29 mouse cellular contexts compared by ENCODE assay signal in genomic region chr6:55311962-55312361, GRCm38 (mm10). TPM values are rescaled to one million over a fixed set of nuclear protein-coding genes. Genes with fewer than 3 reads are reported as not detected.
DNase-seq lines count a peak whose midpoint lies in the region; ATAC-seq lines count a peak whose summit lies in the region.
"Had no signal": no experiment of that assay in that cellular context is flagged by ENCODE, and none has a peak within 500 bp of the region (broad histone marks: within the 10 kb centered on the region; RNA-seq: fewer than 3 reads in every experiment).

No protein-coding gene starts in this region.

- H3K36me3 ChIP-seq in hindbrain, embryonic 10.5 days = peaks cover 15% of the 10 kb centered on the region
- peaks cover 21% of the 10 kb centered on the region for H3K36me3 ChIP-seq in hindbrain, embryonic 13.5 days
- H3K36me3 ChIP-seq: hindbrain, embryonic 15.5 days; liver, embryonic 13.5 days had no signal

- 52% methylated on average over 5 of the region's 5 CpGs for WGBS in hindbrain, embryonic 10.5 days
- WGBS in hindbrain, embryonic 13.5 days = 66% methylated on average over 5 of the region's 5 CpGs

- intact Hi-C loops in left cerebral cortex, postnatal 10 days (cut with DNase I) = no loop called here

- H3K27ac ChIP-seq in hindbrain, embryonic 10.5 days = no peak overlapping the region
- no peak overlapping the region for H3K27ac ChIP-seq in hindbrain, embryonic 13.5 days
- H3K27ac ChIP-seq: embryonic facial prominence, embryonic 12.5 days; hindbrain, embryonic 15.5 days; kidney, embryonic 15.5 days; layer of hippocampus, adult 2 months; limb, embryonic 15.5 days; liver, embryonic 13.5 days; macrophage had no signal

- no peak for ATAC-seq in hindbrain, embryonic 13.5 days (ENCODE audit: low FRiP score)
- ATAC-seq in cerebellum, adult (ENCODE audit: insufficient number of reproducible peaks, low FRiP score, low TSS enrichment) = no peak
- ATAC-seq: activated CD4-positive, CD25-positive, alpha-beta regulatory T cell, adult 4 months; forebrain, postnatal 0 days; lung, postnatal 0 days had no signal

- H3K9ac ChIP-seq in hindbrain, embryonic 13.5 days = no peak overlapping the region
- H3K9ac ChIP-seq: embryonic facial prominence, embryonic 12.5 days; forebrain, postnatal 0 days; hindbrain, embryonic 15.5 days; kidney, embryonic 15.5 days; limb, embryonic 15.5 days; liver, embryonic 13.5 days had no signal

- 0 out of 2 replicates have a peak, but pooled peaks cover 4% of the 10 kb centered on the region for H3K27me3 ChIP-seq in hindbrain, embryonic 10.5 days (ENCODE audit: insufficient read depth, poor library complexity, severe bottlenecking)
- H3K27me3 ChIP-seq in hindbrain, embryonic 13.5 days = no peaks in the 10 kb centered on the region
- H3K27me3 ChIP-seq: embryonic facial prominence, embryonic 12.5 days; hindbrain, embryonic 15.5 days; kidney, embryonic 15.5 days; limb, embryonic 15.5 days; liver, embryonic 13.5 days had no signal

- no peak overlapping the region for H3K4me2 ChIP-seq in hindbrain, embryonic 13.5 days
- H3K4me2 ChIP-seq: embryonic facial prominence, embryonic 12.5 days; hindbrain, embryonic 15.5 days; kidney, embryonic 15.5 days; limb, embryonic 15.5 days; liver, embryonic 13.5 days had no signal

- H3K4me1 ChIP-seq in hindbrain, embryonic 10.5 days (replicated peaks) = peaks cover 15% of the 10 kb centered on the region
- no peaks in the 10 kb centered on the region for H3K4me1 ChIP-seq in hindbrain, embryonic 13.5 days (replicated peaks)
- H3K4me1 ChIP-seq: hindbrain, embryonic 15.5 days; kidney, embryonic 15.5 days had no signal

- no peaks in the 10 kb centered on the region for H3K9me3 ChIP-seq in hindbrain, embryonic 10.5 days
- no peaks in the 10 kb centered on the region for H3K9me3 ChIP-seq in hindbrain, embryonic 13.5 days
- H3K9me3 ChIP-seq: embryonic facial prominence, embryonic 12.5 days; hindbrain, embryonic 15.5 days; kidney, embryonic 15.5 days; limb, embryonic 15.5 days; liver, embryonic 13.5 days had no signal

- DNase-seq in hindbrain, embryonic 10.5 days (ENCODE audit: low spot score) = peak; percentile 33
- DNase-seq in NIH3T3 (ENCODE audit: low read depth) = peak; percentile 50
- DNase-seq in embryo, embryonic 9.5 days (ENCODE audit: extremely low spot score) = peak; percentile 61
- peak; percentile 50 for DNase-seq in mesoderm, embryonic 11.5 days (ENCODE audit: low read depth, low spot score)
- DNase-seq in left cerebral cortex, postnatal 10 days (ENCODE audit: extremely low spot score in 1 of 2, low spot score in 2 of 2) = no peak
- DNase-seq: adrenal gland, adult 2 months; adrenal gland, postnatal 36 days; cerebellum, postnatal 36 days; forebrain, postnatal 0 days; heart, postnatal 14 days; kidney, adult 18-20 months; kidney, postnatal 36 days; left cerebral cortex, postnatal 4 days; liver, embryonic 13.5 days; lung, adult 18-20 months; midbrain, embryonic 14.5 days; right cerebral cortex, adult 18-20 months; spleen, adult 18-20 months; thymus, postnatal 25 days had no signal

- no peak overlapping the region for H3K4me3 ChIP-seq in hindbrain, embryonic 10.5 days
- no peak overlapping the region for H3K4me3 ChIP-seq in hindbrain, embryonic 13.5 days
- H3K4me3 ChIP-seq: embryonic facial prominence, embryonic 12.5 days; hindbrain, embryonic 15.5 days; kidney, embryonic 15.5 days; layer of hippocampus, adult 2 months; limb, embryonic 15.5 days; liver, embryonic 13.5 days had no signal

RNA-seq across cellular contexts. Expression of gene Aqp1, which starts 24.3 kb away (rescaled TPM):
- polyA plus RNA-seq in hindbrain, embryonic 10.5 days (2016; fragmentation: Nextera tagmentation; extraction: Ambion mirVana) = 0.60 and 2.3 TPM in 2 replicates
- 14.5 and 20.5 TPM in 2 replicates for polyA plus RNA-seq in hindbrain, embryonic 13.5 days (2015; fragmentation: Nextera tagmentation; extraction: Ambion mirVana)
- 1 to 10 TPM in 1 of 2 experiments, under 1 TPM in 1; 0.84 to 1.3 TPM for total RNA-seq in left cerebral cortex, postnatal 10 days (2021)
- polyA plus RNA-seq: macrophage had no signal

Comparison
In these comparisons a context has a peak if more than half of its experiments do, and no peak if none do; other contexts are left out.
1. DNase-seq: peak in hindbrain, embryonic 10.5 days (single experiment), NIH3T3 (single experiment), embryo, embryonic 9.5 days (single experiment) and mesoderm, embryonic 11.5 days (single experiment); none in left cerebral cortex, postnatal 10 days (0 of 2).